Mouse (Mus musculus) neural tube, embryonic 13.5 days (tissue): Measurements from ENCODE around the gene Luzp1. TPM values are rescaled to one million over a fixed set of nuclear protein-coding genes. Genes with fewer than 3 reads are reported as not detected.

Source experiments
- ATAC-seq: fragments of 200-750 bp; cut with Nextera tagmentation; 2 replicates; pipeline ENCODE4 v1.8.0; 2017; ENCODE audit warnings: low read depth, mild to moderate bottlenecking, moderate TSS enrichment, moderate library complexity
- H3K27ac ChIP-seq: fragments of 300-500 bp; sonication (generic); replicated peaks from 2 replicates; pipeline ENCODE4 v1.5.1; 2015; ENCODE audit warnings: moderate library complexity, mild to moderate bottlenecking, inconsistent platforms
- H3K27me3 ChIP-seq: fragments of 300-500 bp; sonication (generic); 2 replicates; pipeline ENCODE4 v1.6.1; 2015; ENCODE audit warnings: mild to moderate bottlenecking, inconsistent platforms
- H3K36me3 ChIP-seq: fragments of 300-500 bp; sonication (generic); 2 replicates; pipeline ENCODE4 v1.6.1; 2015; ENCODE audit warnings: mild to moderate bottlenecking, inconsistent platforms
- H3K4me1 ChIP-seq: fragments of 300-500 bp; sonication (generic); replicated peaks from 2 replicates; pipeline ENCODE4 v1.6.1; 2015; ENCODE audit warnings: inconsistent platforms
- H3K4me2 ChIP-seq: fragments of 300-500 bp; sonication (generic); 2 replicates; pipeline ENCODE4 v1.6.1; 2015; ENCODE audit warnings: inconsistent platforms, mild to moderate bottlenecking, moderate library complexity
- H3K4me3 ChIP-seq: fragments of 300-500 bp; sonication (generic); 2 replicates; pipeline ENCODE4 v1.5.1; 2015; ENCODE audit warnings: mild to moderate bottlenecking, inconsistent platforms
- H3K9ac ChIP-seq: fragments of 300-500 bp; sonication (generic); 2 replicates; pipeline ENCODE4 v1.6.1; 2015; ENCODE audit warnings: moderate library complexity, mild to moderate bottlenecking, inconsistent platforms
- H3K9me3 ChIP-seq: fragments of 300-500 bp; sonication (generic); 2 replicates; pipeline ENCODE4 v1.6.1; 2016; ENCODE audit warnings: inconsistent platforms
- WGBS: fragments of 180-500 bp; shearing (Covaris S2); methylation state at CpG from one replicate; pipeline ENCODE4 v1.1.7; 2015; 5-methylcytosine and 5-hydroxymethylcytosine counted together
- polyA plus RNA-seq: library from polyadenylated mRNA; unstranded; fragments of >200 nt; fragmentation: Nextera tagmentation; extraction: Ambion mirVana; gene quantifications from 2 replicates; pipeline ENCODE4 v1.2.1, GENCODE M21; 2015

The Luzp1 gene
- polyA plus RNA-seq, result 70.9 and 77.6 TPM in 2 replicates

GRCm38 (mm10) chr4:136469371-136469903 lies at the start of gene Luzp1:
Gene Luzp1, plus strand, starts transcription at chr4:136469761.
- Histone ChIP-seq H3K4me3 (peak within 1 kb of the TSS; percentile 93), H3K9me3 (no peaks in the 10 kb centered on the region), H3K9ac (peak within 1 kb of the TSS; percentile 91), H3K4me1 (peaks cover 43% of the 10 kb centered on the region), H3K27ac (peak within 1 kb of the TSS; percentile 97), H3K27me3 (peaks cover 9% of the 10 kb centered on the region), H3K36me3 (no peaks in the 10 kb centered on the region), H3K4me2 (peak within 1 kb of the TSS; percentile 70)
- ATAC-seq, result peak; percentile 92
- WGBS, result 2% methylated on average over 36 of the region's 36 CpGs

DNA sequence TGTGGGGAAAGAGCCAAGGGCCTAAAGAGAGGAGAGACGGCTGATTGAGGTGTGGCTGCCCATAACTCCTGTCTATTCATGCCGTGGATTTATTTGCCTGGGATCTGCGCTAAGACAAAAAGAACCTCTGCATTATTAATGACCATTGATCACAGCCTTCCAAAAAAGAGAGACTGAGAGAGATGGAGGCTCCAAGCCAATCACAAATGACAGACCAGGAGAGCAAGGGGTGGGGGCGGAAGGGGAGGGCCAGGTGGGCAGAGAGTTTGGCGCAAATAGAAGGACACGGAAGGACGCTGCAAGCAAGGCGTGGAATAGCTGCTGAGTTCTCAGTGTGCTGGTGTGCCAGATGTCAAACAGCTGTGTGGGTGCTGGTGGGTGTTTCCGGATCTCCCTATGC lies 46.3 kb upstream of the Luzp1 start, which contains the start of gene Htr1d:
Gene Htr1d (plus strand): TSS at position 301 of the 400 bp plus-strand sequence.
- no peak for ATAC-seq
- Histone ChIP-seq H3K36me3 (no peaks in the 10 kb centered on the region), H3K4me3 (peak within 1 kb of the TSS; percentile 45), H3K27me3 (peaks cover 68% of the 10 kb centered on the region), H3K4me2 (peak within 1 kb of the TSS; percentile 81), H3K9me3 (no peaks in the 10 kb centered on the region), H3K27ac (no peak within 1 kb of the TSS), H3K4me1 (peaks cover 29% of the 10 kb centered on the region), H3K9ac (peak within 1 kb of the TSS; percentile 67)
- WGBS, result 53% methylated on average over 9 of the region's 9 CpGs

- no peaks in the 10 kb centered on the region for H3K9me3 ChIP-seq
- peak overlapping the region; percentile 45 for H3K4me3 ChIP-seq
- H3K9ac ChIP-seq, result peak overlapping the region; percentile 67
- no peak overlapping the region for H3K27ac ChIP-seq
- WGBS, result 2% methylated on average over 69 of the region's 70 CpGs
- H3K36me3 ChIP-seq, result no peaks in the 10 kb centered on the region
- peak; percentile 44 for ATAC-seq
- peaks cover 21% of the 10 kb centered on the region for H3K4me1 ChIP-seq
- peak overlapping the region; percentile 81 for H3K4me2 ChIP-seq
- peaks cover 62% of the 10 kb centered on the region for H3K27me3 ChIP-seq
These were observed 45.2 kb upstream of the Luzp1 start for GRCm38 (mm10) chr4:136424120-136424999.

GRCm38 (mm10) chr4:136425000-136425288 lies 44.6 kb upstream of the Luzp1 start:
- Histone ChIP-seq H3K9ac (peak overlapping the region; percentile 67), H3K27me3 (peaks cover 57% of the 10 kb centered on the region), H3K9me3 (no peaks in the 10 kb centered on the region), H3K27ac (no peak overlapping the region), H3K4me1 (peaks cover 21% of the 10 kb centered on the region), H3K4me3 (peak overlapping the region; percentile 45), H3K4me2 (peak overlapping the region; percentile 81), H3K36me3 (no peaks in the 10 kb centered on the region)
- 3% methylated on average over 15 of the region's 15 CpGs for WGBS
- no peak for ATAC-seq

GRCm38 (mm10) chr4:136430609-136431375 lies 38.8 kb upstream of the Luzp1 start:
- Histone ChIP-seq H3K9ac (no peak overlapping the region), H3K4me3 (no peak overlapping the region), H3K27me3 (peaks cover 16% of the 10 kb centered on the region), H3K36me3 (no peaks in the 10 kb centered on the region), H3K4me2 (no peak overlapping the region), H3K27ac (no peak overlapping the region), H3K4me1 (peaks cover 15% of the 10 kb centered on the region), H3K9me3 (no peaks in the 10 kb centered on the region)
- peak; percentile 43; the same call in 1 of the 2 replicates for ATAC-seq
- 38% methylated on average over 11 of the region's 11 CpGs for WGBS

DNA sequence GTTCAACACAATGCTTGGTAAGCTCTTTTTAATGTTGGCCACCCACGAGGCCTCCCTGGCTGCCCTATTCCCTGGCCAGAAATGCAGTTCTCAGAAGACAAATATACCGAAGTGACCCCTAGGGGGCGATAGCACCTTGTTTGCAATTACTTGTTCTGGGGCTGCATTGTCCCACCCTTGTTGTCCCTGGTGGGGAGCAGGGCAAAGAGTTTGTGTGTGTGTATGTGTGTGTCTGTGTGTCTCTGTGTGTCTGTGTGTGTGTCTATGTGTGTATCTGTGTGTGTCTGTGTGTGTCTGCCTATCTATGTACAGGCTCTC lies 38.2 kb upstream of the Luzp1 start:
- H3K27me3 ChIP-seq, result peaks cover 11% of the 10 kb centered on the region
- H3K9ac ChIP-seq, result no peak overlapping the region
- peak; percentile 56; the same call in 1 of the 2 replicates for ATAC-seq
- H3K36me3 ChIP-seq, result no peaks in the 10 kb centered on the region
- H3K9me3 ChIP-seq, result no peaks in the 10 kb centered on the region
- H3K4me3 ChIP-seq, result no peak overlapping the region
- peaks cover 15% of the 10 kb centered on the region for H3K4me1 ChIP-seq
- H3K4me2 ChIP-seq, result no peak overlapping the region
- 4% methylated on average over 3 of the region's 3 CpGs for WGBS
- no peak overlapping the region for H3K27ac ChIP-seq

DNA sequence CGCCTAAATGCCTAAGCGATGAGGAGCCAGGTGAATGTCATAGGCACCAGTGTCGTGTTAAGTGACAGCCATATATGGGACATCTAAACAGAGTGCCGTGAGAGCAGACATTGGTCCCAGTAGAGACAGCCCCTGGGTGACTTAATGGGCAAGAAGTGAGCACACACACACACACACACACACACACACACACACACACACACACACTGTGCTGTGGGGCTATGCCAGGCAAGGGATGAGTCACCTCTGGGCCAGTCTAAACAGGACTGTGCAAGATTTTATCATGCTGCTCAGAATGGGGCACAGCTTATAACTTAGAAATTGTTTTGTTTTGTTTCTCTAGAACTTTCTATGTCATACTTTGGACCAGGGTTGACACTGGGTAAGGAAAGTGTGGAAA lies 35.5 kb upstream of the Luzp1 start:
- Histone ChIP-seq H3K36me3 (no peaks in the 10 kb centered on the region), H3K4me2 (no peak overlapping the region)

GRCm38 (mm10) chr4:136439106-136439505 lies 30.5 kb upstream of the Luzp1 start:
- H3K9ac ChIP-seq, result no peak overlapping the region
- no peak overlapping the region for H3K4me3 ChIP-seq
- H3K27ac ChIP-seq, result no peak overlapping the region
- no peaks in the 10 kb centered on the region for H3K9me3 ChIP-seq
- no peak for ATAC-seq
- no peaks in the 10 kb centered on the region for H3K4me1 ChIP-seq
- no peak overlapping the region for H3K4me2 ChIP-seq
- H3K27me3 ChIP-seq, result no peaks in the 10 kb centered on the region
- no peaks in the 10 kb centered on the region for H3K36me3 ChIP-seq
- 65% methylated on average over 4 of the region's 4 CpGs for WGBS

More for the DNA sequence above, 35.5 kb upstream of the Luzp1 start:
- peaks cover 4% of the 10 kb centered on the region; the same call in 1 of the 2 replicates for H3K27me3 ChIP-seq
- H3K4me1 ChIP-seq, result peaks cover 15% of the 10 kb centered on the region
- ATAC-seq, result no peak
- H3K4me3 ChIP-seq, result no peak overlapping the region
- no peak overlapping the region for H3K27ac ChIP-seq
- WGBS, result 86% methylated on average over 4 of the region's 4 CpGs
- no peak overlapping the region for H3K9ac ChIP-seq
- no peaks in the 10 kb centered on the region for H3K9me3 ChIP-seq

GRCm38 (mm10) chr4:136441354-136442043 lies 28.1 kb upstream of the Luzp1 start:
- no peaks in the 10 kb centered on the region for H3K4me1 ChIP-seq
- H3K27me3 ChIP-seq, result no peaks in the 10 kb centered on the region
- no peak overlapping the region for H3K4me3 ChIP-seq
- H3K9ac ChIP-seq, result no peak overlapping the region
- no peaks in the 10 kb centered on the region for H3K36me3 ChIP-seq
- H3K27ac ChIP-seq, result no peak overlapping the region
- H3K4me2 ChIP-seq, result no peak overlapping the region
- H3K9me3 ChIP-seq, result no peaks in the 10 kb centered on the region
- 67% methylated on average over 15 of the region's 15 CpGs for WGBS
- no peak for ATAC-seq

GRCm38 (mm10) chr4:136444561-136444960 lies 25.0 kb upstream of the Luzp1 start:
- no peak overlapping the region for H3K4me3 ChIP-seq
- no peaks in the 10 kb centered on the region for H3K27me3 ChIP-seq
- H3K4me2 ChIP-seq, result no peak overlapping the region
- no peak for ATAC-seq
- H3K9me3 ChIP-seq, result no peaks in the 10 kb centered on the region
- H3K27ac ChIP-seq, result no peak overlapping the region
- WGBS, result 69% methylated on average over 4 of the region's 4 CpGs
- no peak overlapping the region for H3K9ac ChIP-seq
- H3K4me1 ChIP-seq, result no peaks in the 10 kb centered on the region
- no peaks in the 10 kb centered on the region for H3K36me3 ChIP-seq

GRCm38 (mm10) chr4:136449795-136450194 lies 19.8 kb upstream of the Luzp1 start:
- Histone ChIP-seq H3K27ac (no peak overlapping the region), H3K36me3 (no peaks in the 10 kb centered on the region), H3K27me3 (no peaks in the 10 kb centered on the region), H3K4me2 (no peak overlapping the region), H3K9me3 (no peaks in the 10 kb centered on the region), H3K9ac (no peak overlapping the region), H3K4me1 (peaks cover 9% of the 10 kb centered on the region), H3K4me3 (no peak overlapping the region)
- WGBS, result 93% methylated on average over 5 of the region's 5 CpGs
- ATAC-seq, result no peak

DNA sequence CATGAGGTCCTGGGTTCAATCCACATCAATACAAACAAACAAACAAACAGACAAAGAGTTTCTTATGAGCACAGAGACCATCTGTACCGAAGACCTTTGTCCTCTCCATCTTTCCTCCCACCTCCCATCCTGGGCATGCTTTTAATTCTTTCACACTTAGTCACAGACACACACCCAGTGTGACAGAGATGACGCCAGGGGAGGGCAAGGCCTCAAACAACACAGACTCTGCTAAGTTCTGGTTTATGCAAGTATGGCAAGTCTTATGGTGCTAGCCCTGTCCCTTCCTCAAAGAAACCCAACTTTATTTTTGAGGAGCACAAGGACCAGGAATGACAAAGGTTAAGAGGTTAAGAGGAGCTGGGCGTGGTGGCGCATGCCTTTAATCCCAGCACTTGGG lies 19.3 kb upstream of the Luzp1 start:
- 82% methylated on average over 4 of the region's 4 CpGs for WGBS
- Histone ChIP-seq H3K27me3 (no peaks in the 10 kb centered on the region), H3K9me3 (no peaks in the 10 kb centered on the region), H3K4me3 (no peak overlapping the region), H3K36me3 (no peaks in the 10 kb centered on the region), H3K27ac (no peak overlapping the region), H3K4me2 (no peak overlapping the region), H3K9ac (no peak overlapping the region), H3K4me1 (peaks cover 9% of the 10 kb centered on the region)
- no peak for ATAC-seq
